Mouse (Mus musculus): ENCODE data around the gene Btg2. TPM values are rescaled to one million over a fixed set of nuclear protein-coding genes. Genes with fewer than 3 reads are reported as not detected.

Gene Btg2
- polyA plus RNA-seq, 1 experiment: 13.8 TPM

- H3K36me3 ChIP-seq (ENCODE audit: control insufficient read depth, insufficient read depth): no peaks in the 10 kb centered on the region
- H3ac ChIP-seq (ENCODE audit: control insufficient read depth, insufficient read length): no peak overlapping the region
- no peak overlapping the region for H3K4me3 ChIP-seq
- H3K79me2 ChIP-seq (ENCODE audit: control insufficient read depth, insufficient read depth): no peaks in the 10 kb centered on the region
- no peaks in the 10 kb centered on the region for H3K27me3 ChIP-seq (ENCODE audit: control insufficient read depth, insufficient read depth, insufficient read length)
- H3K4me2 ChIP-seq (ENCODE audit: low read depth): no peak overlapping the region
- TF ChIP-seq MAX (IDR thresholded peaks at IDR 0.05; ENCODE audit: low read depth): no peak
- no peak for TF ChIP-seq TCF3 (IDR thresholded peaks at IDR 0.05; ENCODE audit: insufficient read length, low read depth)
- TF ChIP-seq POLR2A (IDR thresholded peaks at IDR 0.05; ENCODE audit: insufficient read length, low read depth): no peak
- TF ChIP-seq POLR2AphosphoS2 (IDR thresholded peaks at IDR 0.05; ENCODE audit: insufficient read length, low read depth): no peak
- no peak for TF ChIP-seq MYOG (IDR thresholded peaks at IDR 0.05; ENCODE audit: control insufficient read depth in 1 of 3, insufficient read depth in 1 of 3, insufficient read length in 2 of 3, low read depth in 2 of 3)
- TF ChIP-seq E2F4 (IDR thresholded peaks at IDR 0.05; ENCODE audit: insufficient read depth): no peak
- no peak for TF ChIP-seq USF1 (IDR thresholded peaks at IDR 0.05; ENCODE audit: low read depth)
- TF ChIP-seq CEBPB (IDR thresholded peaks at IDR 0.05; ENCODE audit: insufficient read depth, poor library complexity, severe bottlenecking): no peak
- no peak for TF ChIP-seq TCF12 (IDR thresholded peaks at IDR 0.05; ENCODE audit: insufficient read depth, poor library complexity, severe bottlenecking)
- no peak for TF ChIP-seq REST (IDR thresholded peaks at IDR 0.05; ENCODE audit: insufficient read depth, insufficient read length)
- no peak for TF ChIP-seq MYOD1 (IDR thresholded peaks at IDR 0.05; ENCODE audit: control insufficient read depth in 1 of 3, insufficient read length in 2 of 3, low read depth in 2 of 3)
- TF ChIP-seq SRF (IDR thresholded peaks at IDR 0.05; ENCODE audit: control insufficient read depth, insufficient read length, low read depth): no peak
Measured at GRCm38 (mm10) chr1:134062411-134063085, 16.4 kb downstream of the Btg2 start.

GRCm38 (mm10) chr1:134061915-134062314 lies 17.0 kb downstream of the Btg2 start:
- H3K79me2 ChIP-seq (ENCODE audit: control insufficient read depth, insufficient read depth): no peaks in the 10 kb centered on the region
- no peaks in the 10 kb centered on the region for H3K36me3 ChIP-seq (ENCODE audit: control insufficient read depth, insufficient read depth)
- TF ChIP-seq USF1 (IDR thresholded peaks at IDR 0.05; ENCODE audit: low read depth): no peak
- H3K4me3 ChIP-seq: no peak overlapping the region
- no peak overlapping the region for H3K4me2 ChIP-seq (ENCODE audit: low read depth)
- H3ac ChIP-seq (ENCODE audit: control insufficient read depth, insufficient read length): no peak overlapping the region
- H3K27me3 ChIP-seq (ENCODE audit: control insufficient read depth, insufficient read depth, insufficient read length): no peaks in the 10 kb centered on the region

DNA sequence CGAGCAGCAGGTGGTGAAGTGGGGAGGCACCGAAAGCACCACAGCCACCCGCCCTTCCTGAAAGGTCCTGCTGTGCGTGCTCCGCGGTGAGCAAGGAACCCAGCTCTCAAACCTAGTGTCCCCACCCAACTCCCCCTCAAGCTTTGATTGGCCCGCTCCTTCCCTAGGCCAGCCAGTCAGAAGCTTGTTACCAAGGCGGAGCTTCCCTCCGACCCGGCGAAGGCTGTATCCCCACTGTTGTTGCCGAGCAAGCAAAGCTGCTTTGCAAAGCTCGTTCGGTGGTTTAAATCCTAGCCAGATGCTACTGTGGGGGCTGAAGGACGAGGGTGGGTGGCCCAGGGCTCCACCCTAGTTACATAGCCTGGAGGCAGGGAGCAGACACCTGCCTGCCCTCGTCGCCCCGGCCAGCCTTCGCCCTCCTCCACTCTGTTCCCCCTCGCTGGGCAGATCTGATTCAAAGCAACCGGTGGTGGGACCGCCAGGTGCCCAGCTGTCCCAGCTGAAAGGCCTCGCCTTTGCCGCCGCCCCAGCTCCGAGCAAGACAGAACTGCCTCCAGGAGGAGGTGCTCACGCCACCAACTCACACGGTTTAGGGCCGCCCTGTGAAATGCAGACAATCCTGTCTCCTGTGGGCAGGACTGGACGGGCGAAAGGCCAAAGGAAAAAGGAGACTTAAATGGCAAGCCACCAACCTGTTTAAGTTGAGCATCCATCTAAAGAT lies 17.9 kb downstream of the Btg2 start:
- Histone ChIP-seq H3K4me3 (peak overlapping the region; percentile 14), H3ac (ENCODE audit: control insufficient read depth, insufficient read length) (no peak overlapping the region)
- TF ChIP-seq CEBPB (IDR thresholded peaks at IDR 0.05; ENCODE audit: insufficient read depth, poor library complexity, severe bottlenecking) (no peak), POLR2A (IDR thresholded peaks at IDR 0.05; ENCODE audit: insufficient read length, low read depth) (peak; percentile 63), MYOD1 (IDR thresholded peaks at IDR 0.05; ENCODE audit: control insufficient read depth in 1 of 3, insufficient read length in 2 of 3, low read depth in 2 of 3) (peak in 2 of 3 experiments; percentile 58 to 77), MYOG (IDR thresholded peaks at IDR 0.05; ENCODE audit: control insufficient read depth in 1 of 3, insufficient read depth in 1 of 3, insufficient read length in 2 of 3, low read depth in 2 of 3) (peak in 2 of 3 experiments; percentile 57 to 65)

GRCm38 (mm10) chr1:134059739-134060695 lies 18.9 kb downstream of the Btg2 start:
- Histone ChIP-seq H3K27me3 (ENCODE audit: control insufficient read depth, insufficient read depth, insufficient read length) (no peaks in the 10 kb centered on the region), H3K36me3 (ENCODE audit: control insufficient read depth, insufficient read depth) (no peaks in the 10 kb centered on the region), H3K4me3 (peak overlapping the region; percentile 14), H3K4me2 (ENCODE audit: low read depth) (peak overlapping the region; percentile 84), H3K79me2 (ENCODE audit: control insufficient read depth, insufficient read depth) (no peaks in the 10 kb centered on the region), H3ac (ENCODE audit: control insufficient read depth, insufficient read length) (no peak overlapping the region)
- no peak for TF ChIP-seq CEBPB (IDR thresholded peaks at IDR 0.05; ENCODE audit: insufficient read depth, poor library complexity, severe bottlenecking)
- TF ChIP-seq TCF3 (IDR thresholded peaks at IDR 0.05; ENCODE audit: insufficient read length, low read depth): no peak
- no peak for TF ChIP-seq REST (IDR thresholded peaks at IDR 0.05; ENCODE audit: insufficient read depth, insufficient read length)

More for the DNA sequence above, 17.9 kb downstream of the Btg2 start:
- Histone ChIP-seq H3K79me2 (ENCODE audit: control insufficient read depth, insufficient read depth) (no peaks in the 10 kb centered on the region), H3K27me3 (ENCODE audit: control insufficient read depth, insufficient read depth, insufficient read length) (no peaks in the 10 kb centered on the region), H3K36me3 (ENCODE audit: control insufficient read depth, insufficient read depth) (no peaks in the 10 kb centered on the region), H3K4me2 (ENCODE audit: low read depth) (peak overlapping the region; percentile 84)

- no peak overlapping the region for H3K4me3 ChIP-seq
- no peak overlapping the region for H3K4me2 ChIP-seq (ENCODE audit: low read depth)
- no peak overlapping the region for H3ac ChIP-seq (ENCODE audit: control insufficient read depth, insufficient read length)
- H3K27me3 ChIP-seq (ENCODE audit: control insufficient read depth, insufficient read depth, insufficient read length): no peaks in the 10 kb centered on the region
- TF ChIP-seq USF1 (IDR thresholded peaks at IDR 0.05; ENCODE audit: low read depth) (no peak), REST (IDR thresholded peaks at IDR 0.05; ENCODE audit: insufficient read depth, insufficient read length) (no peak), POLR2AphosphoS2 (IDR thresholded peaks at IDR 0.05; ENCODE audit: insufficient read length, low read depth) (no peak), TCF3 (IDR thresholded peaks at IDR 0.05; ENCODE audit: insufficient read length, low read depth) (no peak), CEBPB (IDR thresholded peaks at IDR 0.05; ENCODE audit: insufficient read depth, poor library complexity, severe bottlenecking) (no peak), MYOD1 (IDR thresholded peaks at IDR 0.05; ENCODE audit: control insufficient read depth in 1 of 3, insufficient read length in 2 of 3, low read depth in 2 of 3) (no peak), MYOG (IDR thresholded peaks at IDR 0.05; ENCODE audit: control insufficient read depth in 1 of 3, insufficient read depth in 1 of 3, insufficient read length in 2 of 3, low read depth in 2 of 3) (no peak), E2F4 (IDR thresholded peaks at IDR 0.05; ENCODE audit: insufficient read depth) (no peak), SRF (IDR thresholded peaks at IDR 0.05; ENCODE audit: control insufficient read depth, insufficient read length, low read depth) (no peak), MAX (IDR thresholded peaks at IDR 0.05; ENCODE audit: low read depth) (no peak), TCF12 (IDR thresholded peaks at IDR 0.05; ENCODE audit: insufficient read depth, poor library complexity, severe bottlenecking) (no peak), POLR2A (IDR thresholded peaks at IDR 0.05; ENCODE audit: insufficient read length, low read depth) (no peak)
- H3K79me2 ChIP-seq (ENCODE audit: control insufficient read depth, insufficient read depth): no peaks in the 10 kb centered on the region
- no peaks in the 10 kb centered on the region for H3K36me3 ChIP-seq (ENCODE audit: control insufficient read depth, insufficient read depth)
Measured at GRCm38 (mm10) chr1:134058870-134059269, 20.1 kb downstream of the Btg2 start.

All from myocyte (in vitro differentiated cells).